Comparison of ENCODE assay signal across 34 mouse cellular contexts in the genomic region with DNA sequence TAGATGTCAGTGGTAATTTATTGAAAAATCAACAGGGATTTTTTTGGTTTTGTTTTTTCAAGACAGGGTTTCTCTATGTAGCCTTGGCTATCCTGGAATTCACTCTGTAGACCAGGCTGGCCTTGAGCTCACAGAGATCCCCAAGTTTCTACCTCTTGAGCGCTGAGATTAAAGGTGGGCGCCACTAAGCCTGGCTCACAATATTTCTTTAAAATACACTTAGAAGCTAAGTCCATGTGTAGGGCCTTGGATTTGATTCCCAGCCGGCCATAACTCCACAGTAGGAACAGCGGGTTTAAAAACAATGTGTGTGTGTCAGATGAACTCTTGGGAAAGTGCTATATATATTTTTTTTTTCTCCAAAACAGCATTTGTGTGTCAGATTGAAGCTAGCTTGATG.
"Had no signal": no experiment of that assay in that cellular context is flagged by ENCODE, and none has a peak within 500 bp of the region (broad histone marks: within the 10 kb centered on the region; RNA-seq: fewer than 3 reads in every experiment).

No protein-coding gene starts in this region.

- H3K9ac ChIP-seq: heart, embryonic 12.5 days; heart, embryonic 13.5 days; heart, embryonic 15.5 days; hindbrain, embryonic 12.5 days; hindbrain, embryonic 13.5 days; hindbrain, embryonic 14.5 days; hindbrain, embryonic 15.5 days; intestine, embryonic 15.5 days; kidney, embryonic 15.5 days had no signal

- DNase-seq: heart, postnatal 10 days; heart, postnatal 14 days; heart, postnatal 36 days; heart, postnatal 4 days; kidney, adult 11 months; kidney, adult 18-20 months; kidney, adult 2 months; kidney, adult 8-10 months; kidney, adult 9 months; kidney, postnatal 10 days; kidney, postnatal 14 days; kidney, postnatal 25 days; kidney, postnatal 36 days; kidney, postnatal 4 days; layer of hippocampus, adult 9-11 months; layer of hippocampus, postnatal 36 days had no signal

- H3K9me3 ChIP-seq: heart, embryonic 10.5 days; heart, embryonic 12.5 days; heart, embryonic 13.5 days; heart, embryonic 15.5 days; hindbrain, embryonic 10.5 days; hindbrain, embryonic 12.5 days; hindbrain, embryonic 13.5 days; hindbrain, embryonic 15.5 days; intestine, embryonic 15.5 days; kidney, embryonic 15.5 days had no signal

- H3K27me3 ChIP-seq: heart, embryonic 12.5 days; heart, embryonic 13.5 days; heart, embryonic 15.5 days; hindbrain, embryonic 12.5 days; hindbrain, embryonic 13.5 days; hindbrain, embryonic 15.5 days; intestine, embryonic 15.5 days; kidney, embryonic 15.5 days had no signal

- ATAC-seq: hindbrain, embryonic 16.5 days; hindbrain, postnatal 0 days; inflammation-experienced regulatory T-cells, adult 6 months; intestine, embryonic 15.5 days; intestine, embryonic 16.5 days; intestine, postnatal 0 days had no signal

- H3K4me2 ChIP-seq: heart, embryonic 12.5 days; heart, embryonic 13.5 days; heart, embryonic 15.5 days; hindbrain, embryonic 12.5 days; hindbrain, embryonic 13.5 days; hindbrain, embryonic 14.5 days; hindbrain, embryonic 15.5 days; intestine, embryonic 15.5 days; kidney, embryonic 15.5 days had no signal

- H3K27ac ChIP-seq: heart, embryonic 10.5 days; heart, embryonic 13.5 days; heart, embryonic 15.5 days; hindbrain, embryonic 10.5 days; hindbrain, embryonic 12.5 days; hindbrain, embryonic 13.5 days; hindbrain, embryonic 14.5 days; hindbrain, embryonic 15.5 days; hindbrain, postnatal 0 days; intestine, embryonic 15.5 days; kidney, embryonic 15.5 days; kidney, postnatal 0 days; layer of hippocampus, adult 2 months had no signal

- H3K4me3 ChIP-seq: heart, embryonic 10.5 days; heart, embryonic 12.5 days; heart, embryonic 13.5 days; heart, embryonic 15.5 days; hindbrain, embryonic 10.5 days; hindbrain, embryonic 12.5 days; hindbrain, embryonic 13.5 days; hindbrain, embryonic 15.5 days; intestine, embryonic 15.5 days; kidney, embryonic 15.5 days; layer of hippocampus, adult 2 months had no signal
